Mouse (Mus musculus): ENCODE data around the gene Mrpl2. TPM values are rescaled to one million over a fixed set of nuclear protein-coding genes. Genes with fewer than 3 reads are reported as not detected.

The Mrpl2 gene
- total and polyA plus RNA-seq, 2 experiments from 2014 or later = 96.7 to 158 TPM

GRCm38 (mm10) chr17:46678416-46678815, 32.4 kb downstream of the Mrpl2 start, which contains the start of gene Mea1:
Mea1 (plus strand) TSS chr17:46678793.
- 67% methylated on average over 8 of the region's 9 CpGs for WGBS
- H3K27me3 ChIP-seq (ENCODE audit: control insufficient read depth, insufficient read depth, low read length) = no peaks in the 10 kb centered on the region
- H3K4me1 ChIP-seq (ENCODE audit: control insufficient read depth, insufficient read depth) = peaks cover 20% of the 10 kb centered on the region
- no peak for DNase-seq (ENCODE audit: low spot score)
- H3K9me3 ChIP-seq (replicated peaks; ENCODE audit: control insufficient read depth, low read length) = no peaks in the 10 kb centered on the region
- H3K9ac ChIP-seq (replicated peaks; ENCODE audit: low read depth, low read length) = peak within 1 kb of the TSS; percentile 69
- peak within 1 kb of the TSS; percentile 92 for H3K4me3 ChIP-seq (ENCODE audit: low read depth, low read length)
- peak within 1 kb of the TSS; percentile 87 for H3K27ac ChIP-seq (ENCODE audit: low read depth)
- ATAC-seq (ENCODE audit: insufficient read depth, low read depth) = no peak
- peak within 1 kb of the TSS; percentile 95 for H3K4me2 ChIP-seq (ENCODE audit: low read depth, low read length)
- TF ChIP-seq EP300 (IDR thresholded peaks at IDR 0.05; ENCODE audit: low read depth) (no peak), CTCF (IDR thresholded peaks at IDR 0.05; ENCODE audit: low read depth) (no peak)
- peaks cover 35% of the 10 kb centered on the region for H3K36me3 ChIP-seq (replicated peaks; ENCODE audit: control insufficient read depth, insufficient read depth, low read length)

- peaks cover 18% of the 10 kb centered on the region for H3K4me1 ChIP-seq (ENCODE audit: control insufficient read depth, insufficient read depth)
- peak overlapping the region; percentile 95 for H3K4me2 ChIP-seq (ENCODE audit: low read depth, low read length)
- peak overlapping the region; percentile 69 for H3K9ac ChIP-seq (replicated peaks; ENCODE audit: low read depth, low read length)
- no peaks in the 10 kb centered on the region for H3K27me3 ChIP-seq (ENCODE audit: control insufficient read depth, insufficient read depth, low read length)
- 19% methylated on average over 9 of the region's 9 CpGs for WGBS
- ATAC-seq (ENCODE audit: insufficient read depth, low read depth) (peak; percentile 3; the same call in 1 of the 2 replicates), DNase-seq (ENCODE audit: low spot score) (peak; percentile 46)
- H3K36me3 ChIP-seq (replicated peaks; ENCODE audit: control insufficient read depth, insufficient read depth, low read length) = peaks cover 40% of the 10 kb centered on the region
- H3K4me3 ChIP-seq (ENCODE audit: low read depth, low read length) = peak overlapping the region; percentile 92
- peak overlapping the region; percentile 87 for H3K27ac ChIP-seq (ENCODE audit: low read depth)
- TF ChIP-seq CTCF (IDR thresholded peaks at IDR 0.05; ENCODE audit: low read depth) (no peak), EP300 (IDR thresholded peaks at IDR 0.05; ENCODE audit: low read depth) (no peak)
- H3K9me3 ChIP-seq (replicated peaks; ENCODE audit: control insufficient read depth, low read length) = no peaks in the 10 kb centered on the region
These were observed 32.9 kb downstream of the Mrpl2 start for GRCm38 (mm10) chr17:46678911-46679310.

- Histone ChIP-seq H3K4me1 (ENCODE audit: control insufficient read depth, insufficient read depth) (peaks cover 14% of the 10 kb centered on the region), H3K9ac (replicated peaks; ENCODE audit: low read depth, low read length) (peak overlapping the region; percentile 69), H3K27ac (ENCODE audit: low read depth) (peak overlapping the region; percentile 87), H3K36me3 (replicated peaks; ENCODE audit: control insufficient read depth, insufficient read depth, low read length) (peaks cover 49% of the 10 kb centered on the region), H3K4me3 (ENCODE audit: low read depth, low read length) (peak overlapping the region; percentile 92), H3K4me2 (ENCODE audit: low read depth, low read length) (peak overlapping the region; percentile 95), H3K27me3 (ENCODE audit: control insufficient read depth, insufficient read depth, low read length) (no peaks in the 10 kb centered on the region), H3K9me3 (replicated peaks; ENCODE audit: control insufficient read depth, low read length) (no peaks in the 10 kb centered on the region)
- WGBS = 1% methylated on average over 34 of the region's 34 CpGs
- peak; percentile 6 for ATAC-seq (ENCODE audit: insufficient read depth, low read depth)
- TF ChIP-seq EP300 (IDR thresholded peaks at IDR 0.05; ENCODE audit: low read depth) = no peak
- peak; percentile 18; the same call in 1 of the 2 replicates for TF ChIP-seq CTCF (IDR thresholded peaks at IDR 0.05; ENCODE audit: low read depth)
- DNase-seq (ENCODE audit: low spot score) = peak; percentile 63
These were observed 34.1 kb downstream of the Mrpl2 start for GRCm38 (mm10) chr17:46679843-46680759.

DNA sequence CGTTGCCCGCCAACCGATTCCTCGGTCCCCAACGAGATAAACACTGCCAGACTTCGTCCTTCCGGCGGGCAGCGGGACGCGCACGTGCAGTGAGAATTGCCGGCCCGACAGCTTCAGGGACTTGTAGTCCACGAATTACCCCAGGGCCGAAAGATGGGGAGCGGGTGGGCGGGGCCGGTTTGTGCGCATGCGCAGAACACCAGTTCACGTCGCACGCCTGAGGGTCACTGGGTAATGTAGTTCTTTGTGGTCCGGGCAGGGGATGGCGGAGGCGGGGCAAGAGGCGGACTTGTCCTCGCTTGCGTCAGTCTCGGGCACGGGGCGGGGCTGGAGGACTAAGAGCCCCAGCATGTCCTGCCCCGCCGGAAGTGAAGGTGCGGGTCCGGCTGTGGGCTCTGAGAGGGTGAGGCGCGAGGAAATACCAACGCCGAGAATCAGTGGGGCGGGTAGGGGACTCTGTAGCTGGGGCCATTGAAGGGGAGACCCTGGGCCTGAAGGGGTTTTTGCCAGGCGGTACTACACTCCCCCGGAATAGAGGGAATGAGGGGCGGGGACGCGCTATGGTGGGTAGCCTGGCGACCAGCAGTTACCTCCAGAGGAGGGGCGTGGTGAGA, 34.8 kb downstream of the Mrpl2 start, which contains the start of gene Klhdc3:
Klhdc3 (minus strand) TSS at position 155 of the 614 bp plus-strand sequence.
- DNase-seq (ENCODE audit: low spot score) = peak; percentile 99
- H3K36me3 ChIP-seq (replicated peaks; ENCODE audit: control insufficient read depth, insufficient read depth, low read length) = peaks cover 49% of the 10 kb centered on the region

GRCm38 (mm10) chr17:46681466-46682118, 35.6 kb downstream of the Mrpl2 start:
- Histone ChIP-seq H3K36me3 (replicated peaks; ENCODE audit: control insufficient read depth, insufficient read depth, low read length) (peaks cover 49% of the 10 kb centered on the region), H3K9me3 (replicated peaks; ENCODE audit: control insufficient read depth, low read length) (no peaks in the 10 kb centered on the region), H3K27ac (ENCODE audit: low read depth) (0 out of 2 replicates have a peak overlapping the region, but pooled peaks have one; percentile 47), H3K9ac (replicated peaks; ENCODE audit: low read depth, low read length) (peak overlapping the region; percentile 67), H3K4me2 (ENCODE audit: low read depth, low read length) (peak overlapping the region; percentile 95), H3K27me3 (ENCODE audit: control insufficient read depth, insufficient read depth, low read length) (no peaks in the 10 kb centered on the region), H3K4me3 (ENCODE audit: low read depth, low read length) (peak overlapping the region; percentile 92), H3K4me1 (ENCODE audit: control insufficient read depth, insufficient read depth) (peaks cover 14% of the 10 kb centered on the region)
- 22% methylated on average over 12 of the region's 12 CpGs for WGBS
- ATAC-seq (ENCODE audit: insufficient read depth, low read depth) = no peak
- TF ChIP-seq CTCF (IDR thresholded peaks at IDR 0.05; ENCODE audit: low read depth) = no peak
- TF ChIP-seq EP300 (IDR thresholded peaks at IDR 0.05; ENCODE audit: low read depth) = no peak
- no peak for DNase-seq (ENCODE audit: low spot score)

More for the DNA sequence above, 34.8 kb downstream of the Mrpl2 start, which contains the start of gene Klhdc3:
- H3K4me1 ChIP-seq (ENCODE audit: control insufficient read depth, insufficient read depth) = peaks cover 14% of the 10 kb centered on the region
- H3K4me2 ChIP-seq (ENCODE audit: low read depth, low read length) = peak within 1 kb of the TSS; percentile 95
- peak within 1 kb of the TSS; percentile 92 for H3K4me3 ChIP-seq (ENCODE audit: low read depth, low read length)
- H3K9me3 ChIP-seq (replicated peaks; ENCODE audit: control insufficient read depth, low read length) = no peaks in the 10 kb centered on the region
- H3K27me3 ChIP-seq (ENCODE audit: control insufficient read depth, insufficient read depth, low read length) = no peaks in the 10 kb centered on the region
- peak within 1 kb of the TSS; percentile 69 for H3K9ac ChIP-seq (replicated peaks; ENCODE audit: low read depth, low read length)
- H3K27ac ChIP-seq (ENCODE audit: low read depth) = peak within 1 kb of the TSS; percentile 87
- ATAC-seq (ENCODE audit: insufficient read depth, low read depth) = peak; percentile 96
- peak; percentile 55; the same call in 1 of the 2 replicates for TF ChIP-seq EP300 (IDR thresholded peaks at IDR 0.05; ENCODE audit: low read depth)
- no peak for TF ChIP-seq CTCF (IDR thresholded peaks at IDR 0.05; ENCODE audit: low read depth)
- under 1% methylated on average over 49 of the region's 49 CpGs for WGBS
